Mouse (Mus musculus): ENCODE results near the gene Uchl3.

DNA sequence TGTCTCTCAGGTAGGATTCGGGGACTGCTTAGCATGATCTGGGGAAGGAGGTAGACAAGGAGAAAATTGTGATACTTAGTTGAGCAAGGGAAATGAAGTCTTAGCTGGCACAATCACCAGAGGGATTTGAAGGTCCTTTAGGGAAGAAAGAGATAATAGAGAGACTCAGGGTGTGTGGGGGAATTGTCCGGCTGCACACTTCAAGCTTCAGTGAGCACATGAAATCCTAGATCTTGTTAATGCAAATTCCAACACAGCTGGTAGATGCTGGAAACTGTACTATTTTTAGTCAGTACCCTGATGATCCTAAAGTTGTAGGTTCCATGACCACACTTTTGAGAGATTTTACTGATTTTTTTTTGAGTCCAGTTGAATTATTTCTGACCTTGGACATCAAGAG lies 60.6 kb downstream of the Uchl3 start:
- TF ChIP-seq POLR2A (IDR thresholded peaks at IDR 0.05; ENCODE audit: borderline replicate concordance, low read depth, low read length) (no peak), CTCF (IDR thresholded peaks at IDR 0.05; ENCODE audit: low read depth, low read length) (no peak)
